Mouse (Mus musculus): ENCODE results near the gene Slc35e1. TPM values are rescaled to one million over a fixed set of nuclear protein-coding genes. Genes with fewer than 3 reads are reported as not detected.

Gene Slc35e1
- polyA plus RNA-seq (2015; fragmentation: Nextera tagmentation; extraction: Ambion mirVana) = 7.9 and 8.2 TPM in 2 replicates

- Histone ChIP-seq H3K27ac (ENCODE audit: low read length) (peak within 1 kb of the TSS; percentile 90), H3K36me3 (ENCODE audit: control insufficient read depth, insufficient read depth, low read length) (peaks cover 18% of the 10 kb centered on the region), H3K9me3 (ENCODE audit: control insufficient read depth, low read length) (no peaks in the 10 kb centered on the region), H3K4me3 (ENCODE audit: low read length) (peak within 1 kb of the TSS; percentile 97), H3K9ac (ENCODE audit: low read depth, low read length) (peak within 1 kb of the TSS; percentile 93), H3K4me2 (ENCODE audit: low read depth, low read length) (peak within 1 kb of the TSS; percentile 85), H3K27me3 (replicated peaks; ENCODE audit: control insufficient read depth, insufficient read depth, low read length) (no peaks in the 10 kb centered on the region), H3K4me1 (ENCODE audit: control insufficient read depth, insufficient read depth, low read length) (peaks cover 30% of the 10 kb centered on the region)
- peak; percentile 54 for ATAC-seq
- WGBS = under 1% methylated on average over 97 of the region's 98 CpGs
Observed at GRCm38 (mm10) chr8:72491680-72492621, at the start of gene Slc35e1. TSS of gene Slc35e1 (minus strand) at chr8:72492614.

GRCm38 (mm10) chr8:72539234-72539633, 46.8 kb upstream of the Slc35e1 start:
- Histone ChIP-seq H3K9ac (ENCODE audit: low read depth, low read length) (no peak overlapping the region), H3K4me1 (ENCODE audit: control insufficient read depth, insufficient read depth, low read length) (no peaks in the 10 kb centered on the region), H3K4me2 (ENCODE audit: low read depth, low read length) (no peak overlapping the region), H3K4me3 (ENCODE audit: low read length) (no peak overlapping the region), H3K27ac (ENCODE audit: low read length) (no peak overlapping the region), H3K36me3 (ENCODE audit: control insufficient read depth, insufficient read depth, low read length) (no peaks in the 10 kb centered on the region), H3K27me3 (replicated peaks; ENCODE audit: control insufficient read depth, insufficient read depth, low read length) (no peaks in the 10 kb centered on the region), H3K9me3 (ENCODE audit: control insufficient read depth, low read length) (no peaks in the 10 kb centered on the region)
- ATAC-seq = no peak

DNA sequence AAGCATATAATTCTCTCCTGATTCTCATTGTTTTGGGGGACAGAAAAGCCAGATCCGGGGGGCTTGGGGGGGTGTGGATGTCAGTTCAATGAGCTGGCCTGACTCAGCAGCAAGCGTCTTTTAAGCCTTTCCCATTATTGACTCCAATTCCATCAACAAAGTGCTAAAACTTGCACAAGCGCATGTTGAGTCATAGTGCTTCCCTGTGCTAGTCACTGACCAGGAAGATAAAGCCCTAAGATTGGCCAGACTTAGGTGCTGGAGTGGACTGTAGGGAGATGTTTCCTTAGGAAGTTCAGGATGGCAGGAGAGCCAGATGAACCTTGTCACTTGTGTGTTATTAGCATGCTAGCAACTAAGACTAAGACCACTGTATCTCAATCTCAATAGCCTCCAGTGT, 42.5 kb upstream of the Slc35e1 start:
- no peak overlapping the region for H3K4me2 ChIP-seq (ENCODE audit: low read depth, low read length)
- no peak for ATAC-seq
- no peak overlapping the region for H3K9ac ChIP-seq (ENCODE audit: low read depth, low read length)
- no peaks in the 10 kb centered on the region for H3K9me3 ChIP-seq (ENCODE audit: control insufficient read depth, low read length)
- no peak overlapping the region for H3K4me3 ChIP-seq (ENCODE audit: low read length)
- WGBS = 94% methylated on average over 3 of the region's 3 CpGs
- no peak overlapping the region for H3K27ac ChIP-seq (ENCODE audit: low read length)
- no peaks in the 10 kb centered on the region for H3K27me3 ChIP-seq (replicated peaks; ENCODE audit: control insufficient read depth, insufficient read depth, low read length)
- no peaks in the 10 kb centered on the region for H3K4me1 ChIP-seq (ENCODE audit: control insufficient read depth, insufficient read depth, low read length)
- no peaks in the 10 kb centered on the region for H3K36me3 ChIP-seq (ENCODE audit: control insufficient read depth, insufficient read depth, low read length)

DNA sequence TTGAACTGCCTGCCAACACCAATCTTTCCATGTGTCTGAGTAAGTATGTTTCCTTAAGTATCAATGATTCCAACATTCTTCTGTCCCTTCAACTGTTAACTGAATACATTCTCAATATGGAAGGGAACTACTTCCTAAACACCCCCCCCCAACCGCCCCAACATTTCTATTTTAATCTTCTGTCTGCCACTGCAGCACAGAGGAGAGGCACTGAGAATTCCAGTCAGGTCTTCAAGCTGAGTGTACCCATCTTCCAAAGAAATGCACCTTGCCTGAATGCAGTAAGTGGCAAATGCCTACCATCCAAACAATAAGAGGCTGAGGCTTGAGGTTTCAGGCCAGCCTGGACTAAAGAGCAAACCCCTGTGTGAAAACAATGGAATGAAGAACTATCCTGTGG, 39.7 kb upstream of the Slc35e1 start:
- Histone ChIP-seq H3K27me3 (replicated peaks; ENCODE audit: control insufficient read depth, insufficient read depth, low read length) (no peaks in the 10 kb centered on the region), H3K9me3 (ENCODE audit: control insufficient read depth, low read length) (no peaks in the 10 kb centered on the region), H3K4me3 (ENCODE audit: low read length) (no peak overlapping the region), H3K4me1 (ENCODE audit: control insufficient read depth, insufficient read depth, low read length) (no peaks in the 10 kb centered on the region), H3K36me3 (ENCODE audit: control insufficient read depth, insufficient read depth, low read length) (no peaks in the 10 kb centered on the region), H3K4me2 (ENCODE audit: low read depth, low read length) (no peak overlapping the region), H3K9ac (ENCODE audit: low read depth, low read length) (no peak overlapping the region), H3K27ac (ENCODE audit: low read length) (no peak overlapping the region)
- no peak for ATAC-seq
- 96% methylated on average over 1 of the region's 1 CpGs for WGBS

DNA sequence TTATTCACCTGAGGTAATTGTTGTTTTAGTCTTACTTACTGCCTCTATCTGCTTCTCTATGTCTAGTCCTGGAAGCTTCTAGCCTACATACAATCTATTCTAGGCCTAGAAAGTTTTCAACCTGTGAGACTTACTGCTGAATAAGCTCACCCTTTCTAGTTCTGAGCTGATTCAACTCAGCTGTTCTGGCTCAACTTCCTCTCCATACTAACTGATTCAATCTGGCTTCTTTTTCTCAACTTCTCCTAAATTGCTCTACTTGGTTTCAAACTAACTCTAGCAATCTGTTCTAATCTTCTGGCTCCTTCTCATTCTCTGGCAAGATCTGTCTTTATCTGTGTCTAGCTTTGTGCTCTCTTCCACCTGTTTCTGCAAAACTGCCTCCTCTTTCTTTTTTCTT, 29.5 kb upstream of the Slc35e1 start:
- no peak for ATAC-seq
- Histone ChIP-seq H3K4me3 (ENCODE audit: low read length) (no peak overlapping the region), H3K27ac (ENCODE audit: low read length) (no peak overlapping the region), H3K27me3 (replicated peaks; ENCODE audit: control insufficient read depth, insufficient read depth, low read length) (no peaks in the 10 kb centered on the region), H3K36me3 (ENCODE audit: control insufficient read depth, insufficient read depth, low read length) (no peaks in the 10 kb centered on the region), H3K9ac (ENCODE audit: low read depth, low read length) (no peak overlapping the region), H3K9me3 (ENCODE audit: control insufficient read depth, low read length) (no peaks in the 10 kb centered on the region; the same call in 1 of the 2 replicates), H3K4me2 (ENCODE audit: low read depth, low read length) (no peak overlapping the region), H3K4me1 (ENCODE audit: control insufficient read depth, insufficient read depth, low read length) (no peaks in the 10 kb centered on the region)

DNA sequence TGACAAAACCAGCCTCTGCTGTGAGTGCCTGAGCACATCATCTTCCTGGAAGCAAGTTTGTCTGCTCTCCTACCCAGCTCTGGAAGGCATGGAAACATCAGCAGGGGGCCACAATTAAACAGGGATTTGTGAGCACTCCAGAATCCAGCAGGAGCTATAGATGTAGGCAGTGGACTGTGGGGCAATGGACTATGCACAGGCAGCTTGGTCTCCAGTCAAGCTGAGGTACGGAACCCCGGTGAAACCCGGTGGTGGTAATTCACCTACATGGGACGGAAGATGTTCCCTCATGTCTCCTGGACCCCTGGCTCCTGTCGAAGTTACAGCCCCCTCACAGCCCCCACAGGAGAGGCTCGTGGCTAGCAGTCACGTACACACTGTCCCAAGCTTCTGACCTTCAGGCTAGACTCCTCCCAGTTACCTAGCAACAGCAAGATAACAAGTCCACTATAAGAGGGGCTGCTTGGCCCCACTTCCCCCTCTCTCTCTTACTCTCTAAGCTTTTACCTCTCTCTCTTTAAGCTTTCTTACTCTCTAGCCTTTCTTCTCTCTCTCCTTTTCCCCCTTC, 25.1 kb upstream of the Slc35e1 start:
- ATAC-seq = 0 out of 2 replicates have a peak, but pooled peaks have one; percentile 25
- Histone ChIP-seq H3K36me3 (ENCODE audit: control insufficient read depth, insufficient read depth, low read length) (no peaks in the 10 kb centered on the region), H3K27ac (ENCODE audit: low read length) (no peak overlapping the region; the same call in 1 of the 2 replicates), H3K27me3 (replicated peaks; ENCODE audit: control insufficient read depth, insufficient read depth, low read length) (no peaks in the 10 kb centered on the region), H3K9ac (ENCODE audit: low read depth, low read length) (no peak overlapping the region), H3K4me2 (ENCODE audit: low read depth, low read length) (no peak overlapping the region), H3K4me3 (ENCODE audit: low read length) (no peak overlapping the region), H3K9me3 (ENCODE audit: control insufficient read depth, low read length) (no peaks in the 10 kb centered on the region), H3K4me1 (ENCODE audit: control insufficient read depth, insufficient read depth, low read length) (no peaks in the 10 kb centered on the region)
- WGBS = 70% methylated on average over 7 of the region's 7 CpGs

DNA sequence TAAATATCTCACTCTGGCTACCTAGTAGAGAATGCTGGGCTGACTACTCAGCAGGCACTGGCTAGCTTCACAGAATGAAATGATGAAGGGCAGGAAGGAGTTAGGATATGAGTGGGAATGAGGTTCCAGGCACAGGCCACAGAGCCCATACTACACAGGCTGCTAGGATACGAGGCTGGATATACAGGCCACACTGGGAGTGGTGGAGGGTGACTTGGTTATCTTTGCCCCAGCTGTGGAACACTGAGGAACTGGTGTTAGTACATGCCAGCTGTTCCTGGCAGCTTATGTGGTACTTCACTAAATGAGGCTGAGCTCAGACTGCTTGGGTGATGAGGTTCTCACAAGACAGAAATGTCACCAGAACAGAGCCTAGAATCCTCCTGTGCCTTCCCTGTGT, 20.7 kb upstream of the Slc35e1 start:
- WGBS = 61% methylated on average over 1 of the region's 1 CpGs
- Histone ChIP-seq H3K27me3 (replicated peaks; ENCODE audit: control insufficient read depth, insufficient read depth, low read length) (no peaks in the 10 kb centered on the region), H3K27ac (ENCODE audit: low read length) (no peak overlapping the region), H3K36me3 (ENCODE audit: control insufficient read depth, insufficient read depth, low read length) (no peaks in the 10 kb centered on the region), H3K9me3 (ENCODE audit: control insufficient read depth, low read length) (no peaks in the 10 kb centered on the region), H3K4me2 (ENCODE audit: low read depth, low read length) (no peak overlapping the region), H3K9ac (ENCODE audit: low read depth, low read length) (no peak overlapping the region), H3K4me1 (ENCODE audit: control insufficient read depth, insufficient read depth, low read length) (peaks cover 6% of the 10 kb centered on the region), H3K4me3 (ENCODE audit: low read length) (no peak overlapping the region)
- no peak for ATAC-seq

GRCm38 (mm10) chr8:72512648-72513047, 20.2 kb upstream of the Slc35e1 start:
- WGBS = 88% methylated on average over 1 of the region's 1 CpGs
- no peaks in the 10 kb centered on the region for H3K9me3 ChIP-seq (ENCODE audit: control insufficient read depth, low read length)
- H3K4me2 ChIP-seq (ENCODE audit: low read depth, low read length) = no peak overlapping the region
- H3K9ac ChIP-seq (ENCODE audit: low read depth, low read length) = no peak overlapping the region
- no peak overlapping the region for H3K4me3 ChIP-seq (ENCODE audit: low read length)
- ATAC-seq = no peak
- peaks cover 6% of the 10 kb centered on the region for H3K4me1 ChIP-seq (ENCODE audit: control insufficient read depth, insufficient read depth, low read length)
- H3K36me3 ChIP-seq (ENCODE audit: control insufficient read depth, insufficient read depth, low read length) = no peaks in the 10 kb centered on the region
- no peak overlapping the region for H3K27ac ChIP-seq (ENCODE audit: low read length)
- H3K27me3 ChIP-seq (replicated peaks; ENCODE audit: control insufficient read depth, insufficient read depth, low read length) = no peaks in the 10 kb centered on the region

DNA sequence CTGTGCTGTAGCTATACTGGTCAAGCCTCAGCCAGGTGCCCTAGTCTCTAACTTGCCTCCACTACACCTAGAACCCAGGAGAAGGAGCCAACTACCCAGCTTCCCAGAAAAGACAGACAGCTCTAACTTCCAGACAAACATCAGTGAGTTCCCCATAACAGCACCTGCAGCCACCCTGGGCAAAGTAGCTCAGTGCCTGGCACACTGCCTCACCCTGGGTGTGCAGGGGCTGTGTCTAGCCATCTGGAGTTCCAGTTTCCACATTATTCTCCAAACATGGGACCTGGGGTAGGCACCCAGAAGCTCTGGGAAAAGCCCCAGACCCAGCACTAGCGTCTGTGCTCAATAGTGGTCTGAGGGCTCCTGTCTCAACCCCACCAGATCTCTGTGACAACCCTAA, 15.1 kb upstream of the Slc35e1 start:
- Histone ChIP-seq H3K9ac (ENCODE audit: low read depth, low read length) (no peak overlapping the region), H3K4me3 (ENCODE audit: low read length) (no peak overlapping the region), H3K9me3 (ENCODE audit: control insufficient read depth, low read length) (no peaks in the 10 kb centered on the region), H3K27me3 (replicated peaks; ENCODE audit: control insufficient read depth, insufficient read depth, low read length) (no peaks in the 10 kb centered on the region), H3K36me3 (ENCODE audit: control insufficient read depth, insufficient read depth, low read length) (no peaks in the 10 kb centered on the region), H3K4me2 (ENCODE audit: low read depth, low read length) (no peak overlapping the region), H3K27ac (ENCODE audit: low read length) (no peak overlapping the region), H3K4me1 (ENCODE audit: control insufficient read depth, insufficient read depth, low read length) (peaks cover 9% of the 10 kb centered on the region)
- WGBS = 83% methylated on average over 1 of the region's 1 CpGs
- no peak for ATAC-seq

Measured in intestine, embryonic 16.5 days (tissue).